Mouse (Mus musculus): ENCODE results near the gene Apoe.

The Apoe gene

GRCm38 (mm10) chr7:19716055-19716682 lies 17.2 kb upstream of the Apoe start:
- DNase-seq (ENCODE audit: inconsistent ontology term): no peak

GRCm38 (mm10) chr7:19715239-19716054 lies 16.5 kb upstream of the Apoe start, which contains the start of gene Tomm40:
TSS of gene Tomm40 (minus strand) at chr7:19715438.
- peak; percentile 100 for DNase-seq (ENCODE audit: inconsistent ontology term)

- no peak for DNase-seq (ENCODE audit: inconsistent ontology term)
Measured at GRCm38 (mm10) chr7:19714836-19715235, 15.8 kb upstream of the Apoe start.

GRCm38 (mm10) chr7:19713598-19713997 lies 14.6 kb upstream of the Apoe start:
- no peak for DNase-seq (ENCODE audit: inconsistent ontology term)

- DNase-seq (ENCODE audit: inconsistent ontology term): no peak
Measured at GRCm38 (mm10) chr7:19713196-19713595, 14.2 kb upstream of the Apoe start.

- DNase-seq (ENCODE audit: inconsistent ontology term): no peak
Measured at GRCm38 (mm10) chr7:19712414-19712813, 13.4 kb upstream of the Apoe start.

- no peak for DNase-seq (ENCODE audit: inconsistent ontology term)
Measured at GRCm38 (mm10) chr7:19710650-19711049, 11.7 kb upstream of the Apoe start.

GRCm38 (mm10) chr7:19705271-19705670 lies 6.3 kb upstream of the Apoe start:
- no peak for DNase-seq (ENCODE audit: inconsistent ontology term)

- no peak for DNase-seq (ENCODE audit: inconsistent ontology term)
Measured at GRCm38 (mm10) chr7:19704475-19704874, 5.5 kb upstream of the Apoe start.

GRCm38 (mm10) chr7:19702859-19703555 lies 4.0 kb upstream of the Apoe start:
- DNase-seq (ENCODE audit: inconsistent ontology term): no peak

GRCm38 (mm10) chr7:19701069-19701761 lies 2.2 kb upstream of the Apoe start:
- DNase-seq (ENCODE audit: inconsistent ontology term): peak; percentile 69

- no peak for DNase-seq (ENCODE audit: inconsistent ontology term)
Measured at GRCm38 (mm10) chr7:19700299-19701068, 1.5 kb upstream of the Apoe start.

- DNase-seq (ENCODE audit: inconsistent ontology term): no peak
Measured at GRCm38 (mm10) chr7:19699827-19700148, 800 bp upstream of the Apoe start.

- peak; percentile 75 for DNase-seq (ENCODE audit: inconsistent ontology term)
Measured at GRCm38 (mm10) chr7:19697949-19698906, 760 bp downstream of the Apoe start.

- DNase-seq (ENCODE audit: inconsistent ontology term): no peak
Measured at GRCm38 (mm10) chr7:19696336-19696873, 2.6 kb downstream of the Apoe start.

- DNase-seq (ENCODE audit: inconsistent ontology term): no peak
Measured at GRCm38 (mm10) chr7:19695881-19696280, 3.1 kb downstream of the Apoe start.

- DNase-seq (ENCODE audit: inconsistent ontology term): no peak
Measured at GRCm38 (mm10) chr7:19695213-19695594, 3.8 kb downstream of the Apoe start.

- DNase-seq (ENCODE audit: inconsistent ontology term): no peak
Measured at GRCm38 (mm10) chr7:19694336-19695212, 4.4 kb downstream of the Apoe start.

GRCm38 (mm10) chr7:19693421-19693820 lies 5.6 kb downstream of the Apoe start:
- peak; percentile 65 for DNase-seq (ENCODE audit: inconsistent ontology term)
